Mouse (Mus musculus) testis, adult 2 months (tissue): ENCODE measurements around the gene Mier3.

Source experiments
- CTCF ChIP-seq: fragments of 200-500 bp; IDR thresholded peaks from 2 replicates; pipeline ENCODE4 v1.5.1; 2012; ENCODE audit warnings: low read depth, mild to moderate bottlenecking, inconsistent platforms, low read length, moderate library complexity; ENCODE audit not compliant: control insufficient read depth, insufficient read depth, insufficient replicate concordance
- POLR2A ChIP-seq: fragments of 200-500 bp; IDR thresholded peaks from 2 replicates; pipeline ENCODE4 v1.6.1; 2012; ENCODE audit warnings: low read depth, mild to moderate bottlenecking, inconsistent platforms, low read length, moderate library complexity; ENCODE audit not compliant: control insufficient read depth

DNA sequence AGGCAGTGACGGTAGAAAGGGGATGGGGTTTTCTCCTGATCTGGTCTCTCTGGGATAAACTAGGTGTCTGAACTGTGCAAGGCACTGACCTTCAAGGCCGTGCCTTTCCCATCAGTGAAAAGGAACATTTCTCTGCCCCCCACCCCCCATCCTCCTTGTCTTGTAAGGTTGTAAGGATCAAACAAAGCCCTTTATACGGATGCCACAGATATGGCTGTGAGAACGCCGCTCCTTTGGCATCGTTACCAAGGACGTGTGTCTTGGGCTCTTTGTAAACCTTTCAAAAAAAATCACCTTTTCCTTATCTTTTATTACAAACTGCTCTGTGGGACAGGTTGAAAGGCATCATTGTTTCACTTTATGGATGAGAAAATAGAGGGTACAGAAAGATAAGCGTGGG is 21.3 kb upstream of the Mier3 start:
- TF ChIP-seq POLR2A = no peak
- TF ChIP-seq CTCF = no peak
